Mouse (Mus musculus): ENCODE measurements at regions not wholly inside any gene's neighbourhood (a gene's known extent, or its start where the extent isn't known, plus 50 kb on each side); places are given as distances from the start of the nearest gene placed in this dataset.

- Histone ChIP-seq H3K36me3 (ENCODE audit: insufficient read depth, low read length) (no peaks in the 10 kb centered on the region), H3K9me3 (ENCODE audit: low read length) (peaks cover 3% of the 10 kb centered on the region; the same call in 1 of the 2 replicates), H3K4me3 (replicated peaks; ENCODE audit: low read length) (no peak overlapping the region), H3K27me3 (ENCODE audit: insufficient read depth, low read length) (no peaks in the 10 kb centered on the region), H3K4me1 (replicated peaks; ENCODE audit: low read depth, low read length) (no peaks in the 10 kb centered on the region)
- TF ChIP-seq POU5F1 (IDR thresholded peaks at IDR 0.05; ENCODE audit: borderline replicate concordance, low read length), result no peak
- no peak for TF ChIP-seq NANOG (IDR thresholded peaks at IDR 0.05; ENCODE audit: borderline replicate concordance, low read length)
- no peak for TF ChIP-seq CTCF (conservative IDR thresholded peaks at IDR 0.05; ENCODE audit: low read length)
Observed at GRCm38 (mm10) chr19:27582111-27582500, 152.5 kb upstream of the Pum3 start.

- TF ChIP-seq NANOG (IDR thresholded peaks at IDR 0.05; ENCODE audit: borderline replicate concordance, low read length) (no peak), POU5F1 (IDR thresholded peaks at IDR 0.05; ENCODE audit: borderline replicate concordance, low read length) (no peak), CTCF (conservative IDR thresholded peaks at IDR 0.05; ENCODE audit: low read length) (no peak)
- Histone ChIP-seq H3K4me1 (replicated peaks; ENCODE audit: low read depth, low read length) (no peaks in the 10 kb centered on the region), H3K4me3 (replicated peaks; ENCODE audit: low read length) (no peak overlapping the region), H3K36me3 (ENCODE audit: insufficient read depth, low read length) (no peaks in the 10 kb centered on the region), H3K27me3 (ENCODE audit: insufficient read depth, low read length) (no peaks in the 10 kb centered on the region), H3K9me3 (ENCODE audit: low read length) (peaks cover 3% of the 10 kb centered on the region; the same call in 1 of the 2 replicates)
Observed at GRCm38 (mm10) chr19:27581362-27582110, 151.9 kb upstream of the Pum3 start.

GRCm38 (mm10) chr19:27576478-27576877 lies 146.9 kb upstream of the Pum3 start:
- Histone ChIP-seq H3K27me3 (ENCODE audit: insufficient read depth, low read length) (no peaks in the 10 kb centered on the region), H3K4me1 (replicated peaks; ENCODE audit: low read depth, low read length) (no peaks in the 10 kb centered on the region), H3K4me3 (replicated peaks; ENCODE audit: low read length) (no peak overlapping the region), H3K36me3 (ENCODE audit: insufficient read depth, low read length) (no peaks in the 10 kb centered on the region), H3K9me3 (ENCODE audit: low read length) (no peaks in the 10 kb centered on the region)
- TF ChIP-seq NANOG (IDR thresholded peaks at IDR 0.05; ENCODE audit: borderline replicate concordance, low read length) (no peak), POU5F1 (IDR thresholded peaks at IDR 0.05; ENCODE audit: borderline replicate concordance, low read length) (no peak), CTCF (conservative IDR thresholded peaks at IDR 0.05; ENCODE audit: low read length) (no peak)

- no peaks in the 10 kb centered on the region for H3K36me3 ChIP-seq (ENCODE audit: insufficient read depth, low read length)
- no peaks in the 10 kb centered on the region for H3K27me3 ChIP-seq (ENCODE audit: insufficient read depth, low read length)
- no peak overlapping the region for H3K4me3 ChIP-seq (replicated peaks; ENCODE audit: low read length)
- no peak for TF ChIP-seq POU5F1 (IDR thresholded peaks at IDR 0.05; ENCODE audit: borderline replicate concordance, low read length)
- no peak for TF ChIP-seq NANOG (IDR thresholded peaks at IDR 0.05; ENCODE audit: borderline replicate concordance, low read length)
- TF ChIP-seq CTCF (conservative IDR thresholded peaks at IDR 0.05; ENCODE audit: low read length), result no peak
- no peaks in the 10 kb centered on the region for H3K4me1 ChIP-seq (replicated peaks; ENCODE audit: low read depth, low read length)
- H3K9me3 ChIP-seq (ENCODE audit: low read length), result no peaks in the 10 kb centered on the region
Observed at GRCm38 (mm10) chr19:27566929-27567328, 137.3 kb upstream of the Pum3 start.

- TF ChIP-seq POU5F1 (IDR thresholded peaks at IDR 0.05; ENCODE audit: borderline replicate concordance, low read length), result no peak
- TF ChIP-seq NANOG (IDR thresholded peaks at IDR 0.05; ENCODE audit: borderline replicate concordance, low read length), result no peak
- no peak for TF ChIP-seq CTCF (conservative IDR thresholded peaks at IDR 0.05; ENCODE audit: low read length)
- no peaks in the 10 kb centered on the region for H3K4me1 ChIP-seq (replicated peaks; ENCODE audit: low read depth, low read length)
- no peaks in the 10 kb centered on the region for H3K27me3 ChIP-seq (ENCODE audit: insufficient read depth, low read length)
- H3K4me3 ChIP-seq (replicated peaks; ENCODE audit: low read length), result no peak overlapping the region
- H3K36me3 ChIP-seq (ENCODE audit: insufficient read depth, low read length), result no peaks in the 10 kb centered on the region
- no peaks in the 10 kb centered on the region for H3K9me3 ChIP-seq (ENCODE audit: low read length)
Observed at GRCm38 (mm10) chr19:27566060-27566459, 136.4 kb upstream of the Pum3 start.

- H3K36me3 ChIP-seq (ENCODE audit: insufficient read depth, low read length), result no peaks in the 10 kb centered on the region
- no peak for TF ChIP-seq POU5F1 (IDR thresholded peaks at IDR 0.05; ENCODE audit: borderline replicate concordance, low read length)
- TF ChIP-seq CTCF (conservative IDR thresholded peaks at IDR 0.05; ENCODE audit: low read length), result no peak
- no peak for TF ChIP-seq NANOG (IDR thresholded peaks at IDR 0.05; ENCODE audit: borderline replicate concordance, low read length)
- no peaks in the 10 kb centered on the region for H3K9me3 ChIP-seq (ENCODE audit: low read length)
- no peaks in the 10 kb centered on the region for H3K4me1 ChIP-seq (replicated peaks; ENCODE audit: low read depth, low read length)
- no peaks in the 10 kb centered on the region for H3K27me3 ChIP-seq (ENCODE audit: insufficient read depth, low read length)
- H3K4me3 ChIP-seq (replicated peaks; ENCODE audit: low read length), result no peak overlapping the region
Observed at GRCm38 (mm10) chr19:27564086-27564485, 134.5 kb upstream of the Pum3 start.

DNA sequence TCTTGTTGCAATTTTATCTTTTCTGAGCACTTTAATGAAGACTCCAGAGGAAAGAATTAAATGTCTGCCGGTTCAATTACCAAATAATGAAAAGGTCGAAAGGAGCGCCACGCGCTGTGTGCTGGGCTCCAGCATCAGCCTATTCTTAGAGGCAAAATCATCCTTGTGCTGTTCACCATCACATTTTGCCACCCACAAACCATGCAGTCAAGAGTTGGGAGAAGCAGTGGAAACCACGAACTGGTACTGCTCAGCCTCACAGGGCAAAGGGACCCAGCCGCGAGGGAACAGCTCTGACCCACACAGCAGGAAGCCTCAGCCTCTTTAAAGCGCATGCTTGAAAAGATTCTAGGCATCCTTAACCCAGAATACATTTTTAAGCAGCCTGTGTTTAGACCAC lies 134.0 kb upstream of the Pum3 start:
- TF ChIP-seq POU5F1 (IDR thresholded peaks at IDR 0.05; ENCODE audit: borderline replicate concordance, low read length), result no peak
- no peak for TF ChIP-seq CTCF (conservative IDR thresholded peaks at IDR 0.05; ENCODE audit: low read length)
- no peak for TF ChIP-seq NANOG (IDR thresholded peaks at IDR 0.05; ENCODE audit: borderline replicate concordance, low read length)

DNA sequence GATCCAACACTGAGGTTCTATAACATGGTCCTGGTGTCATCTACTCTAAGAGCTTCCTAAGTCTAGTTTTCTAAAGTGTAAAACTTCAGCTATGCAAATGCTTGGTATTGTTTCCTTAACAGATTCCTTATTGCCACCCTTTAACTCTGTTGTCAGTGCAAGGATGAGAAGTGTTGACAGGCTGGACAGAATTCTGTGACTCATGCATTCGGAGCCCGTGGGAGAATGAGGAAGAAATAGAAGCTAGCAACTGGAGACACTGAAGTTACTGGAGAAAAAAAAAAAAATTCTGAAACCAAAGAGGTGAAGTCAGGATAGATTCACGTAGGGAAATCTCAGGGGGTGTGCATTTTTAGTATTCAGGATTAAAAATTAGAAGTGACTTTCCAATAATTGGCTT lies 128.6 kb upstream of the Pum3 start:
- TF ChIP-seq POU5F1 (IDR thresholded peaks at IDR 0.05; ENCODE audit: borderline replicate concordance, low read length), result no peak
- no peak for TF ChIP-seq CTCF (conservative IDR thresholded peaks at IDR 0.05; ENCODE audit: low read length)
- no peak for TF ChIP-seq NANOG (IDR thresholded peaks at IDR 0.05; ENCODE audit: borderline replicate concordance, low read length)
- no peaks in the 10 kb centered on the region for H3K4me1 ChIP-seq (replicated peaks; ENCODE audit: low read depth, low read length)
- H3K27me3 ChIP-seq (ENCODE audit: insufficient read depth, low read length), result no peaks in the 10 kb centered on the region
- H3K36me3 ChIP-seq (ENCODE audit: insufficient read depth, low read length), result no peaks in the 10 kb centered on the region
- H3K4me3 ChIP-seq (replicated peaks; ENCODE audit: low read length), result no peak overlapping the region
- H3K9me3 ChIP-seq (ENCODE audit: low read length), result no peaks in the 10 kb centered on the region

More for the DNA sequence above, 134.0 kb upstream of the Pum3 start:
- Histone ChIP-seq H3K27me3 (ENCODE audit: insufficient read depth, low read length) (no peaks in the 10 kb centered on the region), H3K4me3 (replicated peaks; ENCODE audit: low read length) (no peak overlapping the region), H3K4me1 (replicated peaks; ENCODE audit: low read depth, low read length) (no peaks in the 10 kb centered on the region), H3K36me3 (ENCODE audit: insufficient read depth, low read length) (no peaks in the 10 kb centered on the region), H3K9me3 (ENCODE audit: low read length) (no peaks in the 10 kb centered on the region)

DNA sequence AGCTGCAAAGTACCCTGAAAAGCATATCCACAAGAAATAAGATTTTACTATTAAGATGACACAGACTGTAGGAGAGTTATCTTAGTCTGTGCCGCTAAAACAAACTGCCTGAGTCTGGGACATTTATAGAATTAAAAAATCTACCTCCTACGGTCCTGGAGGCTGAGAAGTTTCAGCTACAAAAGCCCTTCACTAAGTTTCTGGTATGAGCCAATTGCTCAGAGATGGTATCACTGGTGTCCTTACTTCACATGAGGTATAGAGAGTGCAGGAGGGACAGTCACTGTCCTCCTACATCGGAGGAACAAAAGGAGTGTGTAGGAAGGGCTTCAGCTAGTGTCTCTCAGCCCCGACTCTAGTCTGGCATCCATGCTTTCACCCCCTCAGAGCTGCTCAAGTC lies 127.1 kb upstream of the Pum3 start:
- Histone ChIP-seq H3K9me3 (ENCODE audit: low read length) (no peaks in the 10 kb centered on the region), H3K36me3 (ENCODE audit: insufficient read depth, low read length) (no peaks in the 10 kb centered on the region), H3K27me3 (ENCODE audit: insufficient read depth, low read length) (no peaks in the 10 kb centered on the region), H3K4me1 (replicated peaks; ENCODE audit: low read depth, low read length) (no peaks in the 10 kb centered on the region), H3K4me3 (replicated peaks; ENCODE audit: low read length) (no peak overlapping the region)
- TF ChIP-seq POU5F1 (IDR thresholded peaks at IDR 0.05; ENCODE audit: borderline replicate concordance, low read length) (no peak), CTCF (conservative IDR thresholded peaks at IDR 0.05; ENCODE audit: low read length) (no peak), NANOG (IDR thresholded peaks at IDR 0.05; ENCODE audit: borderline replicate concordance, low read length) (no peak)
